Comparison of ENCODE assay signal across 9 mouse cellular contexts in the genomic region with DNA sequence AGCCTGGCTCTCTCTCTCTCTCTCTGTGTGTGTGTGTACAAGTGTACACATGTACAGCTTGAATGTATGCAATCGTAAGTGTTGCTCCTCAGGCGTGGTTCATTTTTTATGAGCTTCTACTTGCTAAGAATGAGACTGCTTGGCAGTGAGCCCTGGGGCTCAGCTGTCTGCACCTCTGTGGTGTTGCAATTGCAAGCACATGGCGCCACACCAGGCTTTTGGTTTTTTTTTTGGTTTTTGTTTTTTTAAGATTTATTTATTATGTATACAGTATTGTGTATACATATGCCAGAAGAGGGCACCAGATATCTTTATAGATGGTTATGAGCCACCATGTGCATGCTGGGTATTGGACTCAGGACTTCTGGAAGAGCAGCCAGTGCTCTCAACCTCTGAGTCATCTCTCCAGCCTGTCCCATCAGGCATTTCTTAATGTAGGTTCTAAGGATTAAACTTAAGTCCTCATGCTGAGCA. TPM values are rescaled to one million over a fixed set of nuclear protein-coding genes. Genes with fewer than 3 reads are reported as not detected.
A peak's percentile ranks its signal among the peaks of the same experiment; 100 is the strongest.
DNase-seq lines count a peak whose midpoint lies in the region; ATAC-seq and TF ChIP-seq lines count a peak whose summit lies in the region.
"Had no signal": no experiment of that assay in that cellular context is flagged by ENCODE, and none has a peak within 500 bp of the region (broad histone marks: within the 10 kb centered on the region; RNA-seq: fewer than 3 reads in every experiment).

No protein-coding gene starts in this region.

- peaks cover 0 to 4% of the 10 kb centered on the region in 2 experiments; a peak in 1 of 4 replicates for H3K4me1 ChIP-seq in liver, embryonic 14.5 days (replicated peaks; ENCODE audit: control insufficient read depth in 2 of 2, insufficient read depth in 2 of 2, low read length in 1 of 2)
- H3K4me1 ChIP-seq in liver, embryonic 11.5 days (replicated peaks; ENCODE audit: control insufficient read depth, insufficient read depth, low read length), result no peaks in the 10 kb centered on the region
- peaks cover 7% of the 10 kb centered on the region; the same call in 1 of the 2 replicates for H3K4me1 ChIP-seq in heart, postnatal 0 days (ENCODE audit: control insufficient read depth, insufficient read depth)
- no peaks in the 10 kb centered on the region for H3K4me1 ChIP-seq in neural tube, embryonic 14.5 days (ENCODE audit: control insufficient read depth, insufficient read depth, low read length)
- no peaks in the 10 kb centered on the region for H3K4me1 ChIP-seq in hindbrain, embryonic 11.5 days (replicated peaks; ENCODE audit: control insufficient read depth, insufficient read depth, low read length)

- no peak for TF ChIP-seq EP300 in liver, embryonic 14.5 days (IDR thresholded peaks at IDR 0.05; ENCODE audit: low read depth)
- no peak for TF ChIP-seq EP300 in heart, postnatal 0 days (IDR thresholded peaks at IDR 0.05; ENCODE audit: low read depth)

- no peak overlapping the region for H3K4me2 ChIP-seq in liver, embryonic 14.5 days (ENCODE audit: low read depth)
- no peak overlapping the region for H3K4me2 ChIP-seq in liver, embryonic 11.5 days
- no peak overlapping the region for H3K4me2 ChIP-seq in heart, postnatal 0 days (ENCODE audit: low read depth, low read length)
- H3K4me2 ChIP-seq in neural tube, embryonic 14.5 days (ENCODE audit: low read depth, low read length), result no peak overlapping the region
- no peak overlapping the region for H3K4me2 ChIP-seq in hindbrain, embryonic 11.5 days (replicated peaks; ENCODE audit: low read depth, low read length)

- ATAC-seq in liver, embryonic 14.5 days (ENCODE audit: insufficient read depth), result no peak
- ATAC-seq in liver, embryonic 11.5 days (replicated peaks; ENCODE audit: low FRiP score), result no peak
- peak; percentile 51; the same call in 1 of the 2 replicates for ATAC-seq in heart, postnatal 0 days (ENCODE audit: insufficient read depth, low read depth)
- peak; percentile 46; the same call in 1 of the 2 replicates for ATAC-seq in neural tube, embryonic 14.5 days (ENCODE audit: low read depth)
- ATAC-seq in hindbrain, embryonic 11.5 days (ENCODE audit: low FRiP score), result no peak

- DNase-seq in liver, embryonic 14.5 days (ENCODE audit: low read depth in 3 of 3, low spot score in 3 of 3), result no peak
- DNase-seq in liver, embryonic 11.5 days (ENCODE audit: low spot score), result no peak
- DNase-seq in adrenal gland, postnatal 36 days, result peak; percentile 34 to 60
- peak; percentile 57 for DNase-seq in heart, postnatal 0 days (ENCODE audit: low spot score)
- no peak for DNase-seq in right cerebral cortex, postnatal 14 days
- DNase-seq in embryo, embryonic 11 days, result no peak
- DNase-seq in hindbrain, embryonic 11.5 days (ENCODE audit: low spot score), result no peak

- H3K36me3 ChIP-seq in liver, embryonic 14.5 days (replicated peaks; ENCODE audit: control insufficient read depth, insufficient read depth, low read depth), result no peaks in the 10 kb centered on the region
- H3K36me3 ChIP-seq in liver, embryonic 11.5 days (ENCODE audit: control insufficient read depth, insufficient read depth, low read length), result no peaks in the 10 kb centered on the region
- no peaks in the 10 kb centered on the region for H3K36me3 ChIP-seq in heart, postnatal 0 days (replicated peaks; ENCODE audit: control insufficient read depth, insufficient read depth, low read length)
- no peaks in the 10 kb centered on the region for H3K36me3 ChIP-seq in neural tube, embryonic 14.5 days (ENCODE audit: control insufficient read depth, insufficient read depth, low read length)
- no peaks in the 10 kb centered on the region for H3K36me3 ChIP-seq in hindbrain, embryonic 11.5 days (ENCODE audit: control insufficient read depth, insufficient read depth, low read length)

- no peaks in the 10 kb centered on the region for H3K27me3 ChIP-seq in liver, embryonic 14.5 days (ENCODE audit: control insufficient read depth, insufficient read depth, low read length)
- no peaks in the 10 kb centered on the region for H3K27me3 ChIP-seq in liver, embryonic 11.5 days (replicated peaks; ENCODE audit: control insufficient read depth, insufficient read depth, low read length)
- H3K27me3 ChIP-seq in heart, postnatal 0 days (ENCODE audit: control insufficient read depth, insufficient read depth, low read length), result no peaks in the 10 kb centered on the region
- no peaks in the 10 kb centered on the region for H3K27me3 ChIP-seq in neural tube, embryonic 14.5 days (ENCODE audit: control insufficient read depth, insufficient read depth, low read length)
- H3K27me3 ChIP-seq in hindbrain, embryonic 11.5 days (ENCODE audit: control insufficient read depth, insufficient read depth, low read length), result no peaks in the 10 kb centered on the region

- H3K9ac ChIP-seq in liver, embryonic 14.5 days (replicated peaks), result no peak overlapping the region
- H3K9ac ChIP-seq in liver, embryonic 11.5 days (ENCODE audit: low read depth, low read length), result no peak overlapping the region
- no peak overlapping the region for H3K9ac ChIP-seq in heart, postnatal 0 days (replicated peaks; ENCODE audit: low read depth, low read length)
- no peak overlapping the region for H3K9ac ChIP-seq in neural tube, embryonic 14.5 days (replicated peaks; ENCODE audit: low read depth, low read length)
- no peak overlapping the region for H3K9ac ChIP-seq in hindbrain, embryonic 11.5 days (ENCODE audit: low read depth, low read length)

- no peak overlapping the region for H3K4me3 ChIP-seq in liver, embryonic 14.5 days (ENCODE audit: insufficient read depth in 1 of 2, low read depth in 2 of 2, low read length in 2 of 2)
- H3K4me3 ChIP-seq in liver, embryonic 11.5 days (ENCODE audit: low read depth, low read length), result no peak overlapping the region
- no peak overlapping the region for H3K4me3 ChIP-seq in heart, postnatal 0 days (ENCODE audit: low read depth, low read length)
- no peak overlapping the region for H3K4me3 ChIP-seq in neural tube, embryonic 14.5 days (ENCODE audit: low read depth, low read length)
- H3K4me3 ChIP-seq in hindbrain, embryonic 11.5 days (ENCODE audit: low read depth, low read length), result no peak overlapping the region

- H3K9me3 ChIP-seq in liver, embryonic 14.5 days (ENCODE audit: control insufficient read depth, low read length), result no peaks in the 10 kb centered on the region
- no peaks in the 10 kb centered on the region for H3K9me3 ChIP-seq in liver, embryonic 11.5 days (ENCODE audit: control insufficient read depth, low read length)
- H3K9me3 ChIP-seq in heart, postnatal 0 days (replicated peaks; ENCODE audit: control insufficient read depth, low read length), result no peaks in the 10 kb centered on the region
- H3K9me3 ChIP-seq in neural tube, embryonic 14.5 days (ENCODE audit: control insufficient read depth, low read length), result no peaks in the 10 kb centered on the region
- no peaks in the 10 kb centered on the region for H3K9me3 ChIP-seq in hindbrain, embryonic 11.5 days (ENCODE audit: control insufficient read depth, low read length)

- TF ChIP-seq CTCF in liver, embryonic 14.5 days (IDR thresholded peaks at IDR 0.05; ENCODE audit: low read depth), result 0 out of 2 replicates have a peak, but pooled peaks have one; percentile 4
- TF ChIP-seq CTCF in heart, postnatal 0 days (IDR thresholded peaks at IDR 0.05; ENCODE audit: low read depth), result peak; percentile 20

- 66% methylated on average over 3 of the region's 3 CpGs for WGBS in liver, embryonic 14.5 days (ENCODE audit: insufficient replicate concordance)
- WGBS in liver, embryonic 11.5 days, result 77% methylated on average over 3 of the region's 3 CpGs
- WGBS in heart, postnatal 0 days, result 25% methylated on average over 3 of the region's 3 CpGs
- WGBS in neural tube, embryonic 14.5 days, result 49% methylated on average over 3 of the region's 3 CpGs
- WGBS in hindbrain, embryonic 11.5 days, result 84% methylated on average over 3 of the region's 3 CpGs

- no peak overlapping the region for H3K27ac ChIP-seq in liver, embryonic 14.5 days
- no peak overlapping the region for H3K27ac ChIP-seq in liver, embryonic 11.5 days (ENCODE audit: low read depth, low read length)
- no peak overlapping the region for H3K27ac ChIP-seq in heart, postnatal 0 days (ENCODE audit: low read depth)
- H3K27ac ChIP-seq in neural tube, embryonic 14.5 days (ENCODE audit: low read depth, low read length), result no peak overlapping the region
- no peak overlapping the region for H3K27ac ChIP-seq in hindbrain, embryonic 11.5 days (ENCODE audit: low read depth, low read length)

RNA-seq across cellular contexts. Expression of a gene that starts 5.7 kb away (rescaled TPM):
- polyA plus RNA-seq in liver, embryonic 14.5 days (2012; rRNA removed), result 6.0 and 8.4 TPM in 2 replicates
- 11.3 and 13.3 TPM in 2 replicates for polyA plus RNA-seq in liver, embryonic 14.5 days (2014; fragmentation: Nextera tagmentation; extraction: Ambion mirVana)
- 4.1 and 4.4 TPM in 2 replicates for polyA plus RNA-seq in liver, embryonic 11.5 days (2014; fragmentation: Nextera tagmentation; extraction: Ambion mirVana)
- total RNA-seq in adrenal gland, postnatal 36 days (2021), result 10 to 100 TPM in 1 of 2 experiments, 1 to 10 TPM in 1; 8.9 to 13.3 TPM
- total RNA-seq in heart, postnatal 0 days (2014; rRNA removed; ENCODE audit: low replicate concordance), result 3.8 and 19.2 TPM in 2 replicates
- polyA plus RNA-seq in heart, postnatal 0 days (2015; fragmentation: Nextera tagmentation; extraction: Ambion mirVana), result 4.6 and 5.0 TPM in 2 replicates
- 0.32 and 0.46 TPM in 2 replicates for polyA plus RNA-seq in neural tube, embryonic 14.5 days (2014; fragmentation: Nextera tagmentation; extraction: Ambion mirVana)
- 0.60 and 1.1 TPM in 2 replicates for polyA plus RNA-seq in hindbrain, embryonic 11.5 days (2014; fragmentation: Nextera tagmentation; extraction: Ambion mirVana)

RNA-seq across cellular contexts. Expression of a gene that starts 23.7 kb away (rescaled TPM):
- 1.6 and 2.1 TPM in 2 replicates for polyA plus RNA-seq in liver, embryonic 14.5 days (2012; rRNA removed)
- polyA plus RNA-seq in liver, embryonic 14.5 days (2014; fragmentation: Nextera tagmentation; extraction: Ambion mirVana), result 1.1 and 1.3 TPM in 2 replicates
- polyA plus RNA-seq in liver, embryonic 11.5 days (2014; fragmentation: Nextera tagmentation; extraction: Ambion mirVana), result 4.5 and 5.4 TPM in 2 replicates
- 10 to 100 TPM in 1 of 2 experiments, 1 to 10 TPM in 1; 7.5 to 10.5 TPM for total RNA-seq in adrenal gland, postnatal 36 days (2021)
- 12.4 and 17.4 TPM in 2 replicates for total RNA-seq in heart, postnatal 0 days (2014; rRNA removed; ENCODE audit: low replicate concordance)
- 9.3 and 10.5 TPM in 2 replicates for polyA plus RNA-seq in heart, postnatal 0 days (2015; fragmentation: Nextera tagmentation; extraction: Ambion mirVana)
- 11.8 and 14.0 TPM in 2 replicates for polyA plus RNA-seq in neural tube, embryonic 14.5 days (2014; fragmentation: Nextera tagmentation; extraction: Ambion mirVana)
- polyA plus RNA-seq in hindbrain, embryonic 11.5 days (2014; fragmentation: Nextera tagmentation; extraction: Ambion mirVana), result 5.0 and 6.2 TPM in 2 replicates

RNA-seq across cellular contexts. Expression of a gene that starts 24.3 kb away (rescaled TPM):
- polyA plus RNA-seq in liver, embryonic 14.5 days (2012; rRNA removed), result 4.2 and 7.0 TPM in 2 replicates
- polyA plus RNA-seq in liver, embryonic 14.5 days (2014; fragmentation: Nextera tagmentation; extraction: Ambion mirVana), result 10.3 and 11.6 TPM in 2 replicates
- polyA plus RNA-seq in liver, embryonic 11.5 days (2014; fragmentation: Nextera tagmentation; extraction: Ambion mirVana), result 26.8 and 27.2 TPM in 2 replicates
- 10 to 100 TPM in 1 of 2 experiments, 1 to 10 TPM in 1; 9.8 to 18.5 TPM for total RNA-seq in adrenal gland, postnatal 36 days (2021)
- 7.6 and 13.0 TPM in 2 replicates for total RNA-seq in heart, postnatal 0 days (2014; rRNA removed; ENCODE audit: low replicate concordance)
- 10.6 and 11.9 TPM in 2 replicates for polyA plus RNA-seq in heart, postnatal 0 days (2015; fragmentation: Nextera tagmentation; extraction: Ambion mirVana)
- 4.3 and 5.3 TPM in 2 replicates for polyA plus RNA-seq in neural tube, embryonic 14.5 days (2014; fragmentation: Nextera tagmentation; extraction: Ambion mirVana)
- polyA plus RNA-seq in hindbrain, embryonic 11.5 days (2014; fragmentation: Nextera tagmentation; extraction: Ambion mirVana), result 13.7 and 15.6 TPM in 2 replicates

RNA-seq across cellular contexts. Expression of a gene that starts 40.2 kb away (rescaled TPM):
- not detected in 2 replicates for polyA plus RNA-seq in liver, embryonic 14.5 days (2012; rRNA removed)
- polyA plus RNA-seq in liver, embryonic 14.5 days (2014; fragmentation: Nextera tagmentation; extraction: Ambion mirVana), result not detected in 2 replicates
- polyA plus RNA-seq in liver, embryonic 11.5 days (2014; fragmentation: Nextera tagmentation; extraction: Ambion mirVana), result not detected in 2 replicates
- total RNA-seq in adrenal gland, postnatal 36 days (2021), result not detected
- total RNA-seq in heart, postnatal 0 days (2014; rRNA removed; ENCODE audit: low replicate concordance), result not detected in 2 replicates
- not detected in 2 replicates for polyA plus RNA-seq in heart, postnatal 0 days (2015; fragmentation: Nextera tagmentation; extraction: Ambion mirVana)
- not detected in 2 replicates for polyA plus RNA-seq in neural tube, embryonic 14.5 days (2014; fragmentation: Nextera tagmentation; extraction: Ambion mirVana)
- polyA plus RNA-seq in hindbrain, embryonic 11.5 days (2014; fragmentation: Nextera tagmentation; extraction: Ambion mirVana), result not detected in 2 replicates
- total RNA-seq: neutrophil, adult 5-6 weeks had no signal

Comparison
In these comparisons a context has a peak if more than half of its experiments do, and no peak if none do; other contexts are left out.
1. ATAC-seq: peak in heart, postnatal 0 days (single experiment) and neural tube, embryonic 14.5 days (single experiment); none in liver, embryonic 14.5 days (single experiment), liver, embryonic 11.5 days (single experiment) and hindbrain, embryonic 11.5 days (single experiment).
2. DNase-seq: peak in adrenal gland, postnatal 36 days (2 of 2) and heart, postnatal 0 days (single experiment); none in liver, embryonic 14.5 days (0 of 3), liver, embryonic 11.5 days (single experiment), right cerebral cortex, postnatal 14 days (single experiment), embryo, embryonic 11 days (single experiment) and hindbrain, embryonic 11.5 days (single experiment).